Mouse (Mus musculus): ENCODE measurements around the gene Rab3gap2.

Rab3gap2 gene

GRCm38 (mm10) chr1:185203909-185204661 lies at the start of gene Rab3gap2:
Gene Rab3gap2, plus strand, starts transcription at chr1:185204117.
- CTCF ChIA-PET: interaction anchor here (0.6 to 0.7 kb wide), 3 partner anchors 14 to 164 kb away, joined by 3 to 4 read pairs (median 4); no protein-coding TSS in a partner anchor

GRCm38 (mm10) chr1:185173641-185174040 lies 30.3 kb upstream of the Rab3gap2 start:
- CTCF ChIA-PET: no interaction called here

GRCm38 (mm10) chr1:185177860-185178259 lies 26.1 kb upstream of the Rab3gap2 start:
- CTCF ChIA-PET: interaction anchor here (0.6 kb wide), 1 partner anchor 520 kb away, joined by 5 read pairs; no protein-coding TSS in a partner anchor

GRCm38 (mm10) chr1:185183591-185184330 lies 20.2 kb upstream of the Rab3gap2 start:
- CTCF ChIA-PET: no interaction called here

- CTCF ChIA-PET: no interaction called here
Observed at GRCm38 (mm10) chr1:185185556-185185955, 18.4 kb upstream of the Rab3gap2 start.

- CTCF ChIA-PET: no interaction called here
Observed at GRCm38 (mm10) chr1:185187135-185187785, 16.7 kb upstream of the Rab3gap2 start.

- CTCF ChIA-PET: no interaction called here
Observed at GRCm38 (mm10) chr1:185189901-185190300, 14.0 kb upstream of the Rab3gap2 start.

- CTCF ChIA-PET: no interaction called here
Observed at GRCm38 (mm10) chr1:185192087-185192486, 11.8 kb upstream of the Rab3gap2 start.

GRCm38 (mm10) chr1:185193509-185193908 lies 10.4 kb upstream of the Rab3gap2 start:
- CTCF ChIA-PET: no interaction called here

- CTCF ChIA-PET: no interaction called here
Observed at GRCm38 (mm10) chr1:185196323-185196722, 7.6 kb upstream of the Rab3gap2 start.

GRCm38 (mm10) chr1:185200571-185201395 lies 3.1 kb upstream of the Rab3gap2 start:
- CTCF ChIA-PET: no interaction called here

GRCm38 (mm10) chr1:185201994-185202393 lies 1.9 kb upstream of the Rab3gap2 start:
- CTCF ChIA-PET: interaction anchor here (0.7 kb wide), 1 partner anchor 9 kb away, joined by 12 read pairs; no protein-coding TSS in a partner anchor

- CTCF ChIA-PET: interaction anchor here (0.6 to 0.7 kb wide), 4 partner anchors 15 to 165 kb away, joined by 3 to 4 read pairs (median 4); no protein-coding TSS in a partner anchor
Observed at GRCm38 (mm10) chr1:185203196-185203908, 565 bp upstream of the Rab3gap2 start.

- CTCF ChIA-PET: no interaction called here
Observed at GRCm38 (mm10) chr1:185205090-185205489, 1.2 kb downstream of the Rab3gap2 start.

- CTCF ChIA-PET: no interaction called here
Observed at GRCm38 (mm10) chr1:185207851-185208595, 4.1 kb downstream of the Rab3gap2 start.

- CTCF ChIA-PET: no interaction called here
Observed at GRCm38 (mm10) chr1:185208766-185209165, 4.8 kb downstream of the Rab3gap2 start.

- CTCF ChIA-PET: no interaction called here
Observed at GRCm38 (mm10) chr1:185209641-185210176, 5.8 kb downstream of the Rab3gap2 start.

GRCm38 (mm10) chr1:185216360-185216759 lies 12.4 kb downstream of the Rab3gap2 start:
- CTCF ChIA-PET: no interaction called here

GRCm38 (mm10) chr1:185216762-185217161 lies 12.8 kb downstream of the Rab3gap2 start:
- CTCF ChIA-PET: no interaction called here

GRCm38 (mm10) chr1:185217966-185218365 lies 14.0 kb downstream of the Rab3gap2 start:
- CTCF ChIA-PET: interaction anchor here (0.5 to 0.6 kb wide), 2 partner anchors 14 to 20 kb away, joined by 3 to 4 read pairs; partner anchors contain the start of gene Rab3gap2
